Mouse (Mus musculus) lung, postnatal 4 days (tissue): ENCODE measurements around the gene Krtap3-2.
"Not testable (repeated sequence)": the region's sequence is repeated elsewhere in the genome, so short reads cannot be mapped to it uniquely, and the experiment has no call there.

Source experiments
- DNase-seq, 2 experiments: peaks; one replicate each; pipeline ENCODE4 v3.0.0; 2021

Gene Krtap3-2

GRCm38 (mm10) chr11:99556753-99557152, at the start of gene Krtap3-2:
Gene Krtap3-2, minus strand, starts transcription at chr11:99556853.
- DNase-seq, result no peak

- DNase-seq, result not testable (repeated sequence)
Observed at GRCm38 (mm10) chr11:99603208-99603607, 46.6 kb upstream of the Krtap3-2 start, which contains the start of gene Gm11938. Gene Gm11938, minus strand, starts transcription at chr11:99603308.

GRCm38 (mm10) chr11:99597742-99598141, 41.1 kb upstream of the Krtap3-2 start, which contains the start of gene Krtap9-3:
Gene Krtap9-3, minus strand, starts transcription at chr11:99598105.
- not testable (repeated sequence) for DNase-seq

GRCm38 (mm10) chr11:99590981-99591380, 34.3 kb upstream of the Krtap3-2 start, which contains the start of gene Krtap1-3:
Gene Krtap1-3, minus strand, starts transcription at chr11:99591339.
- DNase-seq, result no peak

- no peak for DNase-seq
Observed at GRCm38 (mm10) chr11:99585096-99585495, 28.4 kb upstream of the Krtap3-2 start.

- DNase-seq, result no peak
Observed at GRCm38 (mm10) chr11:99583245-99583704, 26.6 kb upstream of the Krtap3-2 start, which contains the start of gene Krtap1-4. Gene Krtap1-4, minus strand, starts transcription at chr11:99583654.

- DNase-seq, result no peak
Observed at GRCm38 (mm10) chr11:99581564-99581963, 24.9 kb upstream of the Krtap3-2 start.

GRCm38 (mm10) chr11:99581051-99581450, 24.4 kb upstream of the Krtap3-2 start:
- no peak for DNase-seq

- no peak for DNase-seq
Observed at GRCm38 (mm10) chr11:99580636-99581035, 24.0 kb upstream of the Krtap3-2 start, which contains the start of gene Krtap1-5. Gene Krtap1-5, minus strand, starts transcription at chr11:99581016.

GRCm38 (mm10) chr11:99574106-99574505, 17.5 kb upstream of the Krtap3-2 start:
- peak; percentile 73 to 83 for DNase-seq

GRCm38 (mm10) chr11:99573164-99573563, 16.5 kb upstream of the Krtap3-2 start:
- DNase-seq, result no peak

GRCm38 (mm10) chr11:99566530-99566929, 9.9 kb upstream of the Krtap3-2 start, which contains the start of gene Krtap3-1:
Gene Krtap3-1, minus strand, starts transcription at chr11:99566630.
- no peak for DNase-seq

- no peak for DNase-seq
Observed at GRCm38 (mm10) chr11:99562580-99562979, 5.9 kb upstream of the Krtap3-2 start.

GRCm38 (mm10) chr11:99559366-99559765, 2.7 kb upstream of the Krtap3-2 start, which contains the start of gene Gm11939:
Gene Gm11939, minus strand, starts transcription at chr11:99559466.
- DNase-seq, result no peak

- DNase-seq, result no peak
Observed at GRCm38 (mm10) chr11:99557976-99558745, 1.5 kb upstream of the Krtap3-2 start.

GRCm38 (mm10) chr11:99556195-99556594, 458 bp downstream of the Krtap3-2 start:
- no peak for DNase-seq

- no peak for DNase-seq
Observed at GRCm38 (mm10) chr11:99550765-99551164, 5.9 kb downstream of the Krtap3-2 start, which contains the start of gene Krtap3-3. Gene Krtap3-3, minus strand, starts transcription at chr11:99550865.

GRCm38 (mm10) chr11:99547892-99548291, 8.8 kb downstream of the Krtap3-2 start:
- DNase-seq, result no peak

- peak; percentile 6 to 27 for DNase-seq
Observed at GRCm38 (mm10) chr11:99539721-99540120, 16.9 kb downstream of the Krtap3-2 start.

GRCm38 (mm10) chr11:99521288-99521860, 35.3 kb downstream of the Krtap3-2 start, which contains the start of gene Krt39:
Gene Krt39, minus strand, starts transcription at chr11:99521338.
- no peak for DNase-seq

- DNase-seq, result peak in 1 of 2 experiments; percentile 24
Observed at GRCm38 (mm10) chr11:99514098-99514497, 42.6 kb downstream of the Krtap3-2 start.
